Mouse (Mus musculus) mammary gland, adult 2 months (tissue): ENCODE data around the gene Cfap54. TPM values are rescaled to one million over a fixed set of nuclear protein-coding genes. Genes with fewer than 3 reads are reported as not detected.

Experiments used
- polyA plus RNA-seq: library from polyadenylated mRNA; depleted of rRNA; stranded (reverse); fragments of >200 nt; gene quantifications from 2 replicates; pipeline ENCODE4 v1.2.3, GENCODE M21; 2012; ENCODE audit warnings: low replicate concordance; rRNA removed

The Cfap54 gene
- polyA plus RNA-seq: 0.32 and 0.57 TPM in 2 replicates

GRCm38 (mm10) chr10:93081133-93081779, at the start of gene Cfap54:
TSS of gene Cfap54 (minus strand) at chr10:93081618.

Other genes starting within 250 kb of the Cfap54 start
- 19.0 and 21.5 TPM in 2 replicates for gene Cdk17, start 79.3 kb upstream of the Cfap54 start, polyA plus RNA-seq
- gene Elk3, start 229.5 kb upstream of the Cfap54 start, polyA plus RNA-seq: 42.6 and 60.7 TPM in 2 replicates